Mouse (Mus musculus) macrophage (primary cell): ENCODE measurements around the gene Stox2. TPM values are rescaled to one million over a fixed set of nuclear protein-coding genes. Genes with fewer than 3 reads are reported as not detected.

Source experiments
- H3K27ac ChIP-seq: fragments of 350-480 bp; formaldehyde crosslinking; 2 replicates; pipeline ENCODE4 v1.9.0; 2021
- H3K36me3 ChIP-seq: fragments of 350-480 bp; formaldehyde crosslinking; 2 replicates; pipeline ENCODE4 v1.9.0; 2021; ENCODE audit errors: inconsistent target
- H3K4me3 ChIP-seq: fragments of 350-480 bp; formaldehyde crosslinking; 2 replicates; pipeline ENCODE4 v1.9.0; 2021; ENCODE audit errors: inconsistent target
- H3K79me2 ChIP-seq: fragments of 350-480 bp; formaldehyde crosslinking; 2 replicates; pipeline ENCODE4 v1.9.0; 2021; ENCODE audit errors: inconsistent target
- WGBS: methylation state at CpG from one replicate; pipeline ENCODE4 v1.1.7; 2026; ENCODE audit warnings: inconsistent platforms; ENCODE audit not compliant: missing documents; 5-methylcytosine and 5-hydroxymethylcytosine counted together
- polyA plus RNA-seq: library from polyadenylated mRNA; stranded (reverse); fragments of 250-400 nt; gene quantifications from 3 replicates; pipeline ENCODE4 v1.2.4, GENCODE M21; 2018; ENCODE audit warnings: inconsistent platforms

Stox2 gene
- polyA plus RNA-seq, 1 experiment from 2014 or later = not detected

- Histone ChIP-seq H3K36me3 (no peaks in the 10 kb centered on the region), H3K79me2 (no peaks in the 10 kb centered on the region), H3K4me3 (no peak overlapping the region), H3K27ac (no peak overlapping the region)
- WGBS = 39% methylated on average over 9 of the region's 9 CpGs
Measured at GRCm38 (mm10) chr8:47383632-47384031, 62.5 kb downstream of the Stox2 start.

DNA sequence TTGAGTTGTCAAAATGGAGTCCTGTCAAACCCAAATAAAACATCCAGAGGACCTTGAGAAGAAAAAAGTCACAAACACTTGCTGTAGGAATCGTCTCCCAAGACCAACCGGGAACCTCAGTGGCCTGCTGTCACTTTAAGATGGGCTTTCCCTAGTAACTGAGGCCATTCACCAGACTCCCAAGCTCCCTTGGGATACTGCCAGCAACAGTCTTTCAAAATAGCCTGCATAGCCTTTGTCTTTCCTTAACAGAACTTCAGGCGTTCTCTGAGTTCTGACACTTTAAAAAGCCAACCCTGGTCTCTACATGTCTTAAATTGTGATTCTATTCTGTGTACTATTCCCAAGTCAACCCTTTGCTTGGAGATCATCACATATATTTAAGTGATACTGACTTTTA is 64.9 kb downstream of the Stox2 start:
- Histone ChIP-seq H3K4me3 (no peak overlapping the region), H3K27ac (no peak overlapping the region), H3K79me2 (no peaks in the 10 kb centered on the region), H3K36me3 (no peaks in the 10 kb centered on the region)
- 81% methylated on average over 3 of the region's 3 CpGs for WGBS

DNA sequence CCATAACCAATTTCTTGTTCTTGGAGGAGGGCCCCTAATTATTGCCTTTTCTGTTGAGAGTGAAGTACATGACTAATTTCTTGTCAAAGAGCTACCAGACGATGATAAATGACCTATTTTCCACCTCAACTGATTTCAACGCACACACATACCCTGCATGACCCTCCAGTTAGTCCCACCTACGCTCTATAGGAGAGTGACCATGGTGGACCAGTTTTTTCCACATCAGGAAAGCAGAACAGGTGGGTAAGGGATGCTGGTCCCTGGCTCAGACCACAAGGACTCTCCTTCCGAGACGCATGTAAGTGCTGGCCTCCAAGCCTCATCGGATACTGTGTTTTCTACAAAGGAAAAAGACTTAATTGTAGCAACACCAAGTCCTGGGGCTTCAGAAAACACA is 65.4 kb downstream of the Stox2 start:
- Histone ChIP-seq H3K27ac (no peak overlapping the region), H3K4me3 (no peak overlapping the region), H3K79me2 (no peaks in the 10 kb centered on the region), H3K36me3 (no peaks in the 10 kb centered on the region)
- 87% methylated on average over 6 of the region's 6 CpGs for WGBS

GRCm38 (mm10) chr8:47380075-47380474 is 66.1 kb downstream of the Stox2 start:
- Histone ChIP-seq H3K4me3 (no peak overlapping the region), H3K79me2 (no peaks in the 10 kb centered on the region), H3K27ac (no peak overlapping the region), H3K36me3 (no peaks in the 10 kb centered on the region)
- WGBS = 10% methylated on average over 3 of the region's 3 CpGs

GRCm38 (mm10) chr8:47376651-47377050 is 69.5 kb downstream of the Stox2 start:
- Histone ChIP-seq H3K36me3 (no peaks in the 10 kb centered on the region), H3K27ac (no peak overlapping the region), H3K79me2 (no peaks in the 10 kb centered on the region), H3K4me3 (no peak overlapping the region)
- 96% methylated on average over 7 of the region's 7 CpGs for WGBS

DNA sequence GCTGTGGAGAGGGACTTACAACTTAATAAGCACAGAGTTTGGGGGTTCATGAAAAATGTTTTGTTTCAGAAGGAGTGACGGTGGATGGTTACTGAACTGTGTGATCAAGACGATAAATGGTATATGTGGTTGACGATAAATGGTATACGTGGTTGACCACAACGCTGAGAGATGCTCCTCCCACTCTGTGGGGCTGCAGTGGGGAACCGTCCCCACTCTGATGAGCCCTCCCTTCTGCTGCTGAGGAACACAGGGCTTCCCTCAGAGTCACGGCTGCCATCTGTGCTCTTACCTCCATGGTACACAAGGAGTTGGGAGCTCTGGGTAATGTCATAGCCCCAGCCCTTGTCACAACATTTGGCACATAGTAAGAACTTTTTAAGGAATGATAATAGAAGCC is 72.4 kb downstream of the Stox2 start:
- no peak overlapping the region for H3K27ac ChIP-seq
- 13% methylated on average over 7 of the region's 7 CpGs for WGBS
- no peaks in the 10 kb centered on the region for H3K36me3 ChIP-seq
- no peaks in the 10 kb centered on the region for H3K79me2 ChIP-seq
- no peak overlapping the region for H3K4me3 ChIP-seq

GRCm38 (mm10) chr8:47371539-47371938 is 74.6 kb downstream of the Stox2 start:
- 83% methylated on average over 3 of the region's 3 CpGs for whole genome bisulfite sequencing
- H3K4me3 ChIP-seq = no peak overlapping the region
- H3K27ac ChIP-seq = no peak overlapping the region
- H3K79me2 ChIP-seq = no peaks in the 10 kb centered on the region
- H3K36me3 ChIP-seq = no peaks in the 10 kb centered on the region

GRCm38 (mm10) chr8:47371081-47371480 is 75.1 kb downstream of the Stox2 start:
- Histone ChIP-seq H3K4me3 (no peak overlapping the region), H3K36me3 (no peaks in the 10 kb centered on the region), H3K27ac (no peak overlapping the region), H3K79me2 (no peaks in the 10 kb centered on the region)
- WGBS = 85% methylated on average over 3 of the region's 3 CpGs

DNA sequence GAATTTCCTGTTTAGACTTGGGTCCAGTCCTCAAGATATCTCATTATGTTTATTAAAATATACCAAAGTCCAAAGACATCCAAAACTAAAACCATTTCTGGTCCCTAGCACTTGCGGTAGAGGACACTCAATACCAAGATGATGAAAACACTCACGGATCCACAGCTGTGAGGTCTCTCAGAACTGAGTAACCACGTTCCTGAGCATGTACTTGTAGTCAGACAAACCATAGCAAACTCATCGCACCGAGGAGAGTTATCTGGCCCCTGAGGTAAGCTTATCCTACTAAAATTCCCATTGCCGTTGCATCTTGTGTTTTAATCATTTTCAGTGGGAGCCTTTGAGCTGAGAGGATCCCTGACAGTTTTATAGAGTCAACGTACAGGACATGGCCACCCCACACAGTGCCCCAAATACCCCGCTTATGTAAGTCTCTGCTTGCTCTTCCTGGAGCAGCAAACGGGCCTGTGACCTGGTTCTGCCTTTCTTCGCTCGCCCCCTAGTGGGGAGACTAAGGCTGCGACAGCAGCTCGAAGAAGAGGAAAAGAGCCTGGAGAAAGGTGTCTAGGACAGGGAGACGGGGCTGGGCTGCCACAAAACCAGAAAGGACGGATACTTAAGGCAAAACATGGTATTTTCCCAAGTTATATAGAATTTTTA is 75.6 kb downstream of the Stox2 start:
- Histone ChIP-seq H3K36me3 (no peaks in the 10 kb centered on the region), H3K27ac (no peak overlapping the region), H3K4me3 (no peak overlapping the region), H3K79me2 (no peaks in the 10 kb centered on the region)
- WGBS = 23% methylated on average over 15 of the region's 15 CpGs

DNA sequence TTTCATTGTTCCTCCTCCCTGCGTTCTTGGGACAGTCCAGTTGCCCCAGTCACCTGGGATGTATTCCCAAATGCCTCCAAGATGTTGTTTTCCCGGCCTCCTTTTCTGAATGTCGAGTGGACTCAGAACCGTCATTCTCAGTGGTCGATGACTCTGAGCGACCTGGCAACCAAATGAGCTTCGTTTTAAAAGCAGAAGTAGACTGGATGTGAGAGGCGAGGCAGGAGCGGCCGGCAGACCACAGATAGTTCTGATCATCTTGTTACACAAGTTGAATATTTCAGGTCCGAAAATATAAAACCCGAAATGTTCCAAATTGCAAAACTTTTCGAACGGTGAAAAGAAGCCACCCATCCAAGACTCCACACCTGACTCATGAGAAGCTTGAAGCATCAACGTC is 76.2 kb downstream of the Stox2 start:
- WGBS = 18% methylated on average over 15 of the region's 15 CpGs
- no peak overlapping the region for H3K27ac ChIP-seq
- H3K4me3 ChIP-seq = no peak overlapping the region

GRCm38 (mm10) chr8:47369044-47369769 is 77.0 kb downstream of the Stox2 start:
- no peaks in the 10 kb centered on the region for H3K79me2 ChIP-seq
- H3K27ac ChIP-seq = no peak overlapping the region
- no peak overlapping the region for H3K4me3 ChIP-seq
- 96% methylated on average over 13 of the region's 16 CpGs for WGBS
- no peaks in the 10 kb centered on the region for H3K36me3 ChIP-seq

More for the DNA sequence above, 76.2 kb downstream of the Stox2 start:
- H3K79me2 ChIP-seq = no peaks in the 10 kb centered on the region
- no peaks in the 10 kb centered on the region for H3K36me3 ChIP-seq

- WGBS = 91% methylated on average over 6 of the region's 6 CpGs
- no peaks in the 10 kb centered on the region for H3K36me3 ChIP-seq
- H3K79me2 ChIP-seq = no peaks in the 10 kb centered on the region
- no peak overlapping the region for H3K27ac ChIP-seq
- H3K4me3 ChIP-seq = no peak overlapping the region
Measured at GRCm38 (mm10) chr8:47367029-47367428, 79.1 kb downstream of the Stox2 start.

GRCm38 (mm10) chr8:47363271-47363670 is 82.9 kb downstream of the Stox2 start:
- WGBS = 20% methylated on average over 8 of the region's 8 CpGs
- Histone ChIP-seq H3K36me3 (no peaks in the 10 kb centered on the region), H3K79me2 (no peaks in the 10 kb centered on the region), H3K27ac (no peak overlapping the region), H3K4me3 (no peak overlapping the region)

- no peaks in the 10 kb centered on the region for H3K36me3 ChIP-seq
- no peak overlapping the region for H3K27ac ChIP-seq
- no peaks in the 10 kb centered on the region for H3K79me2 ChIP-seq
- 90% methylated on average over 8 of the region's 8 CpGs for WGBS
- H3K4me3 ChIP-seq = no peak overlapping the region
Measured at GRCm38 (mm10) chr8:47355340-47355906, 90.7 kb downstream of the Stox2 start.

DNA sequence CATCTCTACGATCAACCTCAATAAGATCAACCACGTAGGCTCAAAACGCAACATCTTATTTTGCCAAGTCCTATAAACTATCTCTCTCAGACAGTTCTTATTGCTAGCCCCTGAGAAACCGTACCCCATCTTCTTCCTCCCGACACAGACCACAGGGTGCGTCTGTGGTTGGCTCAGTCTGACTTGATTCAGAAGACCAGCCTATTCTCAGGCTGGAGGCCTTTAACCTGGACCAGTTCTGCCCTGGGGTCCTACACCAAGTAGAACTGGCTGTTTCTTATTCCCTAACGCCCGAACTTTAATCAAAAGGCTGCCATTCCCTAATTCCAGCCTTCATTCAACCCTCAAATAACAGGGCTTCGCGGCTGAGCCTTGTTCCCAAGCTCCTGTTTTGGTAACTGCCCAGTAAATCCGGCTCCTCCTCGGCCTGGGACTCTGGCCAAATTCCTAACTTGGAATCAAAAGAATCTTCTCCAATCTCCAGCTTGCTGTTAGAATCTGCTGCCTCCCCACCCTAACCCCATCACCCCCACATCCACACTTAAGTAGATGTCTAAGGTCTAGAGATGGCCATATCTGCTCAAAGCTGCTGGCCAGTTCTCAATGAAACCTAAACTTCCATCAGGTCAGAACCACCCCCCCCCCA is 91.5 kb downstream of the Stox2 start:
- no peaks in the 10 kb centered on the region for H3K36me3 ChIP-seq
- H3K4me3 ChIP-seq = no peak overlapping the region
- 73% methylated on average over 12 of the region's 12 CpGs for WGBS
- no peak overlapping the region for H3K27ac ChIP-seq
- H3K79me2 ChIP-seq = no peaks in the 10 kb centered on the region
